Mouse (Mus musculus): ENCODE measurements around the gene Cyp2c66. TPM values are rescaled to one million over a fixed set of nuclear protein-coding genes. Genes with fewer than 3 reads are reported as not detected.

Gene Cyp2c66
- not detected in 2 replicates for polyA plus RNA-seq (2015; fragmentation: Nextera tagmentation; extraction: Ambion mirVana)

GRCm38 (mm10) chr19:39113644-39114043, at the start of gene Cyp2c66:
Gene Cyp2c66, plus strand, starts transcription at chr19:39113898.

Other genes with a start within 250 kb of the Cyp2c66 start
- 11.8 and 16.0 TPM in 2 replicates for gene Hells, start 183.0 kb upstream of the Cyp2c66 start, polyA plus RNA-seq (2015; fragmentation: Nextera tagmentation; extraction: Ambion mirVana)
- not detected in 2 replicates for gene Cyp2c55, start 106.9 kb upstream of the Cyp2c66 start, polyA plus RNA-seq (2015; fragmentation: Nextera tagmentation; extraction: Ambion mirVana)
- not detected in 2 replicates for gene Cyp2c65, start 52.9 kb upstream of the Cyp2c66 start, polyA plus RNA-seq (2015; fragmentation: Nextera tagmentation; extraction: Ambion mirVana)
- not detected in 2 replicates for gene Cyp2c29, start 155.5 kb downstream of the Cyp2c66 start, polyA plus RNA-seq (2015; fragmentation: Nextera tagmentation; extraction: Ambion mirVana)

All from urinary bladder, postnatal 0 days (tissue).